Comparison of ENCODE assay signal across 14 mouse cellular contexts in the genomic region with DNA sequence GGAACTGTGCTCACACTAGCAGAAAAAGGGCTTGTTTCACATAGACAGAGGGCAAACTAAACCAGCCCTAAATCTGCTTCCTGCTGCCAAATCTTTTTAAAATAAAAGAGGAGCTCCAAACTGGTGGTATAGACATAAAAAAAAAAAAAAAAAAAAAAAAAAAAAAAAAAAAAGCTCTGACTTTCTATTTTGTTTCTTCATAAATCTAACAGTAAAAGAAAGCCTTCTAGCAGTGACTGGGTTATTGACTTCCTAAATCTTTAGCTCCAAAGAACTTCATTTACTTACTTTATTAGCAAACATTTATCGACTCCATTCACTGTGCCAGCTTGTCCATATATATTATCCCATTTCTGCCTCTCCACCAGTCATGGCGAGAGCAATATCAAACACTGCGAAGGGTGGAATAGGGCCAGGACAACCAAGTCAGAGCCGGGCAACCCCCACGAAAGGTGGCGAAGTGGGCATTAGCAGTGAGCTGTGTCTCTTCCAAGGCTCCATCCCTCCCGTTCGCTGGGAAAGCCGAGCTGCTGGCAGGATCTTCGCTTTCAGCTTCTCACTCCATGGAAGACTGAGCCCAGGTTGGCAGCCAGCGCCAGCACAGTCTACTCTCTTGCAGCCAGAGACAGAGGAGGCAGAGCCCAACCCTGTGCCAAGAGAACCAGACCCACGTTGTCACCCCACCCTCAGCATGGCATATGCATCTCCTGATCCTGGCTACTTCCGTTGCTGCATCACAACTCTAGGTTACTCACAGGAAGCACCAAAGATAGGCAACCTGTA.
A peak's percentile ranks its signal among the peaks of the same experiment; 100 is the strongest.
DNase-seq lines count a peak whose midpoint lies in the region; ATAC-seq lines count a peak whose summit lies in the region.
"Had no signal": no experiment of that assay in that cellular context is flagged by ENCODE, and none has a peak within 500 bp of the region (broad histone marks: within the 10 kb centered on the region; RNA-seq: fewer than 3 reads in every experiment).

No protein-coding gene starts in this region.

- H3K36me3 ChIP-seq in neural tube, embryonic 15.5 days: no peaks in the 10 kb centered on the region
- H3K36me3 ChIP-seq: limb, embryonic 13.5 days had no signal

- no peak overlapping the region for H3K4me3 ChIP-seq in neural tube, embryonic 15.5 days (replicated peaks)
- H3K4me3 ChIP-seq: limb, embryonic 13.5 days had no signal

- 83% methylated on average over 13 of the region's 13 CpGs for WGBS in neural tube, embryonic 15.5 days

- intact Hi-C loops in left cerebral cortex, postnatal 36 days (cut with DNase I): no loop called here

- no peaks in the 10 kb centered on the region for H3K27me3 ChIP-seq in neural tube, embryonic 15.5 days (replicated peaks)
- H3K27me3 ChIP-seq: limb, embryonic 13.5 days had no signal

- peak; percentile 13 to 21 for DNase-seq in left cerebral cortex, postnatal 36 days (ENCODE audit: low spot score in 2 of 2)
- DNase-seq in left cerebral cortex, adult 11 months (ENCODE audit: low spot score): no peak
- DNase-seq in ZHBTc4 (ENCODE audit: low read depth, low spot score): peak; percentile 28
- peak; percentile 13 to 17 for DNase-seq in frontal cortex, postnatal 36 days (ENCODE audit: low spot score in 2 of 2)
- no peak for DNase-seq in kidney, adult 8-10 months
- no peak for DNase-seq in layer of hippocampus, adult 9-10 months (ENCODE audit: low spot score)
- DNase-seq: cerebellum, adult 9-10 months; gastrocnemius, postnatal 36 days; kidney, postnatal 36 days; layer of hippocampus, postnatal 36 days; lung, adult 2 months had no signal

- peak overlapping the region; percentile 23 for H3K27ac ChIP-seq in neural tube, embryonic 15.5 days (replicated peaks)
- H3K27ac ChIP-seq: limb, embryonic 13.5 days had no signal

- no peak for ATAC-seq in neural tube, embryonic 15.5 days (ENCODE audit: low FRiP score)
- ATAC-seq: intestine, postnatal 0 days had no signal

- H3K4me1 ChIP-seq in neural tube, embryonic 15.5 days: peaks cover 18% of the 10 kb centered on the region

- H3K4me2 ChIP-seq in neural tube, embryonic 15.5 days: no peak overlapping the region
- H3K4me2 ChIP-seq: limb, embryonic 13.5 days had no signal

- no peak overlapping the region for H3K9ac ChIP-seq in neural tube, embryonic 15.5 days (replicated peaks)
- H3K9ac ChIP-seq: limb, embryonic 13.5 days had no signal

- no peaks in the 10 kb centered on the region for H3K9me3 ChIP-seq in neural tube, embryonic 15.5 days (replicated peaks)
- H3K9me3 ChIP-seq: limb, embryonic 13.5 days had no signal

Comparison
In these comparisons a context has a peak if more than half of its experiments do, and no peak if none do; other contexts are left out.
1. DNase-seq: peak in left cerebral cortex, postnatal 36 days (2 of 2), ZHBTc4 (single experiment) and frontal cortex, postnatal 36 days (2 of 2); none in left cerebral cortex, adult 11 months (single experiment), kidney, adult 8-10 months (0 of 2) and layer of hippocampus, adult 9-10 months (single experiment).